Mouse (Mus musculus): ENCODE measurements at regions not wholly inside any gene's neighbourhood (a gene's known extent, or its start where the extent isn't known, plus 50 kb on each side); places are given as distances from the start of the nearest gene placed in this dataset.

- no peak overlapping the region for H3K27ac ChIP-seq (replicated peaks; ENCODE audit: low read depth, low read length)
Measured at GRCm38 (mm10) chr13:51303112-51303511, 105.3 kb upstream of the S1pr3 start.

GRCm38 (mm10) chr13:51304631-51305030, 103.8 kb upstream of the S1pr3 start:
- Histone ChIP-seq H3K27me3 (ENCODE audit: control insufficient read depth, insufficient read depth, low read length) (no peaks in the 10 kb centered on the region), H3K4me2 (ENCODE audit: low read depth, severe bottlenecking) (no peak overlapping the region), H3K9me3 (ENCODE audit: control insufficient read depth, low read length) (0 out of 2 replicates have a peak, but pooled peaks cover 3% of the 10 kb centered on the region), H3K36me3 (ENCODE audit: control insufficient read depth, insufficient read depth, low read length) (no peaks in the 10 kb centered on the region), H3K9ac (ENCODE audit: low read length) (no peak overlapping the region), H3K4me3 (ENCODE audit: low read depth, low read length) (no peak overlapping the region), H3K27ac (replicated peaks; ENCODE audit: low read depth, low read length) (no peak overlapping the region), H3K4me1 (ENCODE audit: control insufficient read depth, insufficient read depth, low read length) (0 out of 2 replicates have a peak, but pooled peaks cover 2% of the 10 kb centered on the region)
- DNase-seq (ENCODE audit: low spot score) (no peak), ATAC-seq (ENCODE audit: insufficient number of reproducible peaks, low FRiP score, low TSS enrichment, low read depth) (no peak)
- WGBS: 61% methylated on average over 4 of the region's 4 CpGs

More at GRCm38 (mm10) chr13:51303112-51303511, 105.3 kb upstream of the S1pr3 start:
- 0 out of 2 replicates have a peak, but pooled peaks cover 5% of the 10 kb centered on the region for H3K9me3 ChIP-seq (ENCODE audit: control insufficient read depth, low read length)
- no peak overlapping the region for H3K4me3 ChIP-seq (ENCODE audit: low read depth, low read length)
- WGBS: 73% methylated on average over 3 of the region's 3 CpGs
- 0 out of 2 replicates have a peak, but pooled peaks cover 2% of the 10 kb centered on the region for H3K4me1 ChIP-seq (ENCODE audit: control insufficient read depth, insufficient read depth, low read length)
- H3K4me2 ChIP-seq (ENCODE audit: low read depth, severe bottlenecking): no peak overlapping the region
- no peak overlapping the region for H3K9ac ChIP-seq (ENCODE audit: low read length)
- no peaks in the 10 kb centered on the region for H3K36me3 ChIP-seq (ENCODE audit: control insufficient read depth, insufficient read depth, low read length)
- H3K27me3 ChIP-seq (ENCODE audit: control insufficient read depth, insufficient read depth, low read length): no peaks in the 10 kb centered on the region
- no peak for DNase-seq (ENCODE audit: low spot score)
- ATAC-seq (ENCODE audit: insufficient number of reproducible peaks, low FRiP score, low TSS enrichment, low read depth): no peak

- Histone ChIP-seq H3K4me3 (ENCODE audit: low read depth, low read length) (no peak overlapping the region), H3K27me3 (ENCODE audit: control insufficient read depth, insufficient read depth, low read length) (no peaks in the 10 kb centered on the region), H3K9me3 (ENCODE audit: control insufficient read depth, low read length) (no peaks in the 10 kb centered on the region), H3K9ac (ENCODE audit: low read length) (no peak overlapping the region), H3K4me2 (ENCODE audit: low read depth, severe bottlenecking) (no peak overlapping the region), H3K4me1 (ENCODE audit: control insufficient read depth, insufficient read depth, low read length) (peaks cover 33% of the 10 kb centered on the region), H3K36me3 (ENCODE audit: control insufficient read depth, insufficient read depth, low read length) (no peaks in the 10 kb centered on the region), H3K27ac (replicated peaks; ENCODE audit: low read depth, low read length) (no peak overlapping the region)
- ATAC-seq (ENCODE audit: insufficient number of reproducible peaks, low FRiP score, low TSS enrichment, low read depth): no peak
- no peak for DNase-seq (ENCODE audit: low spot score)
Measured at GRCm38 (mm10) chr13:51309446-51309845, 99.0 kb upstream of the S1pr3 start.

- H3K4me1 ChIP-seq (ENCODE audit: control insufficient read depth, insufficient read depth, low read length): peaks cover 34% of the 10 kb centered on the region
- H3K36me3 ChIP-seq (ENCODE audit: control insufficient read depth, insufficient read depth, low read length): no peaks in the 10 kb centered on the region
- no peaks in the 10 kb centered on the region for H3K9me3 ChIP-seq (ENCODE audit: control insufficient read depth, low read length)
- H3K27me3 ChIP-seq (ENCODE audit: control insufficient read depth, insufficient read depth, low read length): no peaks in the 10 kb centered on the region
- no peak overlapping the region for H3K9ac ChIP-seq (ENCODE audit: low read length)
- WGBS: 72% methylated on average over 2 of the region's 2 CpGs
- H3K4me3 ChIP-seq (ENCODE audit: low read depth, low read length): no peak overlapping the region
- ATAC-seq (ENCODE audit: insufficient number of reproducible peaks, low FRiP score, low TSS enrichment, low read depth) (no peak), DNase-seq (ENCODE audit: low spot score) (no peak)
- 0 out of 2 replicates have a peak overlapping the region, but pooled peaks have one; percentile 21 for H3K27ac ChIP-seq (replicated peaks; ENCODE audit: low read depth, low read length)
- no peak overlapping the region for H3K4me2 ChIP-seq (ENCODE audit: low read depth, severe bottlenecking)
Measured at GRCm38 (mm10) chr13:51310041-51310440, 98.4 kb upstream of the S1pr3 start.

GRCm38 (mm10) chr13:51311679-51312255, 96.7 kb upstream of the S1pr3 start:
- Histone ChIP-seq H3K27ac (replicated peaks; ENCODE audit: low read depth, low read length) (no peak overlapping the region), H3K9me3 (ENCODE audit: control insufficient read depth, low read length) (no peaks in the 10 kb centered on the region), H3K4me2 (ENCODE audit: low read depth, severe bottlenecking) (no peak overlapping the region), H3K9ac (ENCODE audit: low read length) (no peak overlapping the region), H3K4me3 (ENCODE audit: low read depth, low read length) (no peak overlapping the region), H3K4me1 (ENCODE audit: control insufficient read depth, insufficient read depth, low read length) (peaks cover 43% of the 10 kb centered on the region), H3K36me3 (ENCODE audit: control insufficient read depth, insufficient read depth, low read length) (no peaks in the 10 kb centered on the region), H3K27me3 (ENCODE audit: control insufficient read depth, insufficient read depth, low read length) (no peaks in the 10 kb centered on the region)
- 39% methylated on average over 8 of the region's 8 CpGs for WGBS
- no peak for DNase-seq (ENCODE audit: low spot score)
- ATAC-seq (ENCODE audit: insufficient number of reproducible peaks, low FRiP score, low TSS enrichment, low read depth): no peak

DNA sequence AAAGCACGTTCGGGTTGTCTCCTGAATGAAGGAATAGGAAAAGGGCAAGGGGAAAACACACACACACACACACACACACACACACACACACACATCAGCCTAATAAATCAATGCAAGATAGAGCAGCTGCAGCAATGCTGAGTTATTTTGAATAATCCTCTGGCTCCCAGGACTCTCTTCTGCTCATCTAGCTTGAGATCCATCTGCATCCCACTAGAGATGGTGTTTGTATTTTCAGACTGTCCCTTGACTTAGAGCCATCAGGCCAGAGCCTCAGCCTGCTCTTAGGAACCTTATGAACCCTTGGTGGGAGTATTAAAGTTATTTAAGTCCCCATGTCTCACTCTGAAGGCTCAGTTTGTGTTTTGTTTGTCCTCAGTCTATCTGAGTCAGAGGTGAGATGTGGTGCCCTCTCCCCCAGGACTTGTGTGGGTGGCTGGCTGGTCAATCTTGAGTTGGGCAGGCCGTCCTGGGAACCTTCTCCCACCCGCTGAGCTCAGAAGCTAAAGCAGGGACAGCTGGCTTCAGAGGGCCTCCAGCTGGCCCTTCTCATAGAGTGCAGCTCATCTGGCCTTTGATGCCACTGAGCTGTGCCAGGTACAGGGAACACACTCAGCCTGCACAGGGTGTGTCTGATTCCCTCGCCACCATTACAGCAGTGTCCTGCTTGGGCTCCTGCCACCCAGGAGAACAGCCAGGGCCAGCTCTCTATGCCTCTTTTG, 95.1 kb upstream of the S1pr3 start:
- Histone ChIP-seq H3K4me1 (ENCODE audit: control insufficient read depth, insufficient read depth, low read length) (peaks cover 43% of the 10 kb centered on the region), H3K27me3 (ENCODE audit: control insufficient read depth, insufficient read depth, low read length) (no peaks in the 10 kb centered on the region), H3K4me2 (ENCODE audit: low read depth, severe bottlenecking) (no peak overlapping the region), H3K27ac (replicated peaks; ENCODE audit: low read depth, low read length) (peak overlapping the region; percentile 92), H3K9ac (ENCODE audit: low read length) (no peak overlapping the region), H3K36me3 (ENCODE audit: control insufficient read depth, insufficient read depth, low read length) (no peaks in the 10 kb centered on the region), H3K4me3 (ENCODE audit: low read depth, low read length) (no peak overlapping the region), H3K9me3 (ENCODE audit: control insufficient read depth, low read length) (no peaks in the 10 kb centered on the region)
- WGBS: 34% methylated on average over 5 of the region's 5 CpGs
- ATAC-seq (ENCODE audit: insufficient number of reproducible peaks, low FRiP score, low TSS enrichment, low read depth) (no peak), DNase-seq (ENCODE audit: low spot score) (no peak)

GRCm38 (mm10) chr13:51314541-51314977, 93.9 kb upstream of the S1pr3 start:
- ATAC-seq (ENCODE audit: insufficient number of reproducible peaks, low FRiP score, low TSS enrichment, low read depth) (peak; percentile 96), DNase-seq (ENCODE audit: low spot score) (peak; percentile 95)
- peaks cover 45% of the 10 kb centered on the region for H3K4me1 ChIP-seq (ENCODE audit: control insufficient read depth, insufficient read depth, low read length)
- H3K4me2 ChIP-seq (ENCODE audit: low read depth, severe bottlenecking): peak overlapping the region; percentile 19
- no peak overlapping the region for H3K4me3 ChIP-seq (ENCODE audit: low read depth, low read length)
- H3K9ac ChIP-seq (ENCODE audit: low read length): peak overlapping the region; percentile 27; the same call in 1 of the 2 replicates
- no peaks in the 10 kb centered on the region for H3K27me3 ChIP-seq (ENCODE audit: control insufficient read depth, insufficient read depth, low read length)
- no peaks in the 10 kb centered on the region for H3K36me3 ChIP-seq (ENCODE audit: control insufficient read depth, insufficient read depth, low read length)
- H3K9me3 ChIP-seq (ENCODE audit: control insufficient read depth, low read length): no peaks in the 10 kb centered on the region
- H3K27ac ChIP-seq (replicated peaks; ENCODE audit: low read depth, low read length): peak overlapping the region; percentile 92
- under 1% methylated on average over 5 of the region's 5 CpGs for WGBS

GRCm38 (mm10) chr13:51315008-51315778, 93.2 kb upstream of the S1pr3 start:
- Histone ChIP-seq H3K4me2 (ENCODE audit: low read depth, severe bottlenecking) (peak overlapping the region; percentile 19), H3K27me3 (ENCODE audit: control insufficient read depth, insufficient read depth, low read length) (no peaks in the 10 kb centered on the region), H3K9ac (ENCODE audit: low read length) (peak overlapping the region; percentile 27; the same call in 1 of the 2 replicates), H3K4me1 (ENCODE audit: control insufficient read depth, insufficient read depth, low read length) (peaks cover 50% of the 10 kb centered on the region), H3K4me3 (ENCODE audit: low read depth, low read length) (no peak overlapping the region), H3K9me3 (ENCODE audit: control insufficient read depth, low read length) (no peaks in the 10 kb centered on the region), H3K27ac (replicated peaks; ENCODE audit: low read depth, low read length) (peak overlapping the region; percentile 92), H3K36me3 (ENCODE audit: control insufficient read depth, insufficient read depth, low read length) (no peaks in the 10 kb centered on the region)
- no peak for ATAC-seq (ENCODE audit: insufficient number of reproducible peaks, low FRiP score, low TSS enrichment, low read depth)
- 39% methylated on average over 10 of the region's 10 CpGs for WGBS
- no peak for DNase-seq (ENCODE audit: low spot score)

All from limb, embryonic 11.5 days (tissue).